Mouse (Mus musculus): ENCODE results near the gene Rhbdl3. TPM values are rescaled to one million over a fixed set of nuclear protein-coding genes. Genes with fewer than 3 reads are reported as not detected.

Gene Rhbdl3
- polyA plus RNA-seq, 1 experiment from 2014 or later, result 32.3 TPM

GRCm38 (mm10) chr11:80295785-80296184 lies 4.9 kb upstream of the Rhbdl3 start:
- Histone ChIP-seq H3K36me3 (no peaks in the 10 kb centered on the region), H3K9ac (no peak overlapping the region), H3K9me3 (replicated peaks) (no peaks in the 10 kb centered on the region), H3K4me2 (replicated peaks) (no peak overlapping the region), H3K27me3 (peaks cover 27% of the 10 kb centered on the region), H3K27ac (no peak overlapping the region), H3K4me3 (no peak overlapping the region), H3K4me1 (peaks cover 30% of the 10 kb centered on the region)
- no peak for ATAC-seq (ENCODE audit: low FRiP score)
- 35% methylated on average over 14 of the region's 14 CpGs for WGBS

- Histone ChIP-seq H3K9me3 (replicated peaks) (no peaks in the 10 kb centered on the region), H3K4me1 (peaks cover 38% of the 10 kb centered on the region), H3K4me2 (replicated peaks) (peak overlapping the region; percentile 98), H3K4me3 (peak overlapping the region; percentile 78), H3K36me3 (no peaks in the 10 kb centered on the region), H3K9ac (peak overlapping the region; percentile 89; the same call in 1 of the 2 replicates), H3K27ac (no peak overlapping the region), H3K27me3 (peaks cover 22% of the 10 kb centered on the region)
- no peak for ATAC-seq (ENCODE audit: low FRiP score)
- 7% methylated on average over 12 of the region's 12 CpGs for WGBS
Observed at GRCm38 (mm10) chr11:80299513-80300235, 1.0 kb upstream of the Rhbdl3 start.

GRCm38 (mm10) chr11:80301316-80302045 lies 769 bp downstream of the Rhbdl3 start:
- H3K4me2 ChIP-seq (replicated peaks), result peak overlapping the region; percentile 98
- under 1% methylated on average over 53 of the region's 53 CpGs for WGBS
- no peaks in the 10 kb centered on the region; the same call in 1 of the 2 replicates for H3K36me3 ChIP-seq
- H3K4me1 ChIP-seq, result peaks cover 38% of the 10 kb centered on the region
- peak; percentile 65 for ATAC-seq (ENCODE audit: low FRiP score)
- H3K27me3 ChIP-seq, result peaks cover 15% of the 10 kb centered on the region; the same call in 1 of the 2 replicates
- H3K4me3 ChIP-seq, result peak overlapping the region; percentile 78
- H3K9ac ChIP-seq, result peak overlapping the region; percentile 89
- no peaks in the 10 kb centered on the region for H3K9me3 ChIP-seq (replicated peaks)
- peak overlapping the region; percentile 88 for H3K27ac ChIP-seq

- under 1% methylated on average over 9 of the region's 9 CpGs for WGBS
- H3K27ac ChIP-seq, result peak overlapping the region; percentile 88
- H3K36me3 ChIP-seq, result no peaks in the 10 kb centered on the region; the same call in 1 of the 2 replicates
- H3K9me3 ChIP-seq (replicated peaks), result no peaks in the 10 kb centered on the region
- peaks cover 38% of the 10 kb centered on the region for H3K4me1 ChIP-seq
- peak overlapping the region; percentile 78 for H3K4me3 ChIP-seq
- H3K9ac ChIP-seq, result peak overlapping the region; percentile 89
- 0 out of 2 replicates have a peak, but pooled peaks have one; percentile 14 for ATAC-seq (ENCODE audit: low FRiP score)
- H3K27me3 ChIP-seq, result peaks cover 15% of the 10 kb centered on the region; the same call in 1 of the 2 replicates
- H3K4me2 ChIP-seq (replicated peaks), result peak overlapping the region; percentile 98
Observed at GRCm38 (mm10) chr11:80302046-80302390, 1.3 kb downstream of the Rhbdl3 start.

GRCm38 (mm10) chr11:80302536-80302935 lies 1.8 kb downstream of the Rhbdl3 start:
- WGBS, result under 1% methylated on average over 11 of the region's 11 CpGs
- H3K4me3 ChIP-seq, result peak overlapping the region; percentile 78
- no peaks in the 10 kb centered on the region; the same call in 1 of the 2 replicates for H3K36me3 ChIP-seq
- ATAC-seq (ENCODE audit: low FRiP score), result peak; percentile 57; the same call in 1 of the 2 replicates
- peaks cover 10% of the 10 kb centered on the region; the same call in 1 of the 2 replicates for H3K27me3 ChIP-seq
- H3K27ac ChIP-seq, result peak overlapping the region; percentile 88; the same call in 1 of the 2 replicates
- no peaks in the 10 kb centered on the region for H3K9me3 ChIP-seq (replicated peaks)
- H3K4me1 ChIP-seq, result peaks cover 38% of the 10 kb centered on the region
- H3K4me2 ChIP-seq (replicated peaks), result peak overlapping the region; percentile 98
- H3K9ac ChIP-seq, result peak overlapping the region; percentile 89

- Histone ChIP-seq H3K4me1 (peaks cover 41% of the 10 kb centered on the region), H3K9ac (no peak overlapping the region), H3K27ac (no peak overlapping the region), H3K4me2 (replicated peaks) (no peak overlapping the region), H3K36me3 (no peaks in the 10 kb centered on the region; the same call in 1 of the 2 replicates), H3K4me3 (no peak overlapping the region), H3K9me3 (replicated peaks) (no peaks in the 10 kb centered on the region), H3K27me3 (0 out of 2 replicates have a peak, but pooled peaks cover 7% of the 10 kb centered on the region)
- 85% methylated on average over 3 of the region's 3 CpGs for WGBS
- ATAC-seq (ENCODE audit: low FRiP score), result no peak
Observed at GRCm38 (mm10) chr11:80303746-80304145, 3.0 kb downstream of the Rhbdl3 start.

GRCm38 (mm10) chr11:80304846-80305245 lies 4.1 kb downstream of the Rhbdl3 start:
- Histone ChIP-seq H3K27ac (no peak overlapping the region), H3K9me3 (replicated peaks) (no peaks in the 10 kb centered on the region), H3K4me3 (no peak overlapping the region), H3K27me3 (no peaks in the 10 kb centered on the region), H3K4me2 (replicated peaks) (no peak overlapping the region), H3K9ac (no peak overlapping the region), H3K4me1 (peaks cover 34% of the 10 kb centered on the region), H3K36me3 (no peaks in the 10 kb centered on the region; the same call in 1 of the 2 replicates)
- no peak for ATAC-seq (ENCODE audit: low FRiP score)
- WGBS, result 83% methylated on average over 10 of the region's 10 CpGs

- H3K9ac ChIP-seq, result no peak overlapping the region
- WGBS, result 62% methylated on average over 6 of the region's 6 CpGs
- H3K27ac ChIP-seq, result no peak overlapping the region
- H3K36me3 ChIP-seq, result no peaks in the 10 kb centered on the region; the same call in 1 of the 2 replicates
- no peak overlapping the region for H3K4me3 ChIP-seq
- no peak for ATAC-seq (ENCODE audit: low FRiP score)
- H3K4me2 ChIP-seq (replicated peaks), result no peak overlapping the region
- no peaks in the 10 kb centered on the region for H3K27me3 ChIP-seq
- H3K9me3 ChIP-seq (replicated peaks), result no peaks in the 10 kb centered on the region
- peaks cover 46% of the 10 kb centered on the region for H3K4me1 ChIP-seq
Observed at GRCm38 (mm10) chr11:80308537-80308936, 7.8 kb downstream of the Rhbdl3 start.

GRCm38 (mm10) chr11:80311271-80311670 lies 10.6 kb downstream of the Rhbdl3 start:
- H3K4me3 ChIP-seq, result no peak overlapping the region
- no peak for ATAC-seq (ENCODE audit: low FRiP score)
- WGBS, result 39% methylated on average over 4 of the region's 4 CpGs
- H3K9ac ChIP-seq, result no peak overlapping the region
- peak overlapping the region; percentile 82 for H3K27ac ChIP-seq
- no peak overlapping the region for H3K4me2 ChIP-seq (replicated peaks)
- no peaks in the 10 kb centered on the region for H3K27me3 ChIP-seq
- H3K9me3 ChIP-seq (replicated peaks), result no peaks in the 10 kb centered on the region
- H3K4me1 ChIP-seq, result peaks cover 63% of the 10 kb centered on the region
- no peaks in the 10 kb centered on the region for H3K36me3 ChIP-seq

- Histone ChIP-seq H3K4me2 (replicated peaks) (no peak overlapping the region), H3K4me1 (peaks cover 67% of the 10 kb centered on the region), H3K27me3 (no peaks in the 10 kb centered on the region), H3K9ac (no peak overlapping the region), H3K27ac (peak overlapping the region; percentile 82), H3K9me3 (replicated peaks) (no peaks in the 10 kb centered on the region), H3K36me3 (no peaks in the 10 kb centered on the region), H3K4me3 (no peak overlapping the region)
- WGBS, result 18% methylated on average over 2 of the region's 2 CpGs
- peak; percentile 44 for ATAC-seq (ENCODE audit: low FRiP score)
Observed at GRCm38 (mm10) chr11:80312049-80312448, 11.3 kb downstream of the Rhbdl3 start.

GRCm38 (mm10) chr11:80312565-80312964 lies 11.9 kb downstream of the Rhbdl3 start:
- H3K27me3 ChIP-seq, result no peaks in the 10 kb centered on the region
- H3K4me2 ChIP-seq (replicated peaks), result no peak overlapping the region
- H3K4me3 ChIP-seq, result no peak overlapping the region
- no peak for ATAC-seq (ENCODE audit: low FRiP score)
- no peak overlapping the region for H3K9ac ChIP-seq
- 5% methylated on average over 6 of the region's 6 CpGs for WGBS
- H3K9me3 ChIP-seq (replicated peaks), result no peaks in the 10 kb centered on the region
- H3K27ac ChIP-seq, result peak overlapping the region; percentile 82
- H3K4me1 ChIP-seq, result peaks cover 67% of the 10 kb centered on the region
- H3K36me3 ChIP-seq, result no peaks in the 10 kb centered on the region

- Histone ChIP-seq H3K27me3 (no peaks in the 10 kb centered on the region), H3K4me1 (peaks cover 70% of the 10 kb centered on the region), H3K9me3 (replicated peaks) (no peaks in the 10 kb centered on the region), H3K9ac (no peak overlapping the region), H3K27ac (peak overlapping the region; percentile 82), H3K4me2 (replicated peaks) (no peak overlapping the region), H3K36me3 (no peaks in the 10 kb centered on the region), H3K4me3 (no peak overlapping the region)
- no peak for ATAC-seq (ENCODE audit: low FRiP score)
- 75% methylated on average over 1 of the region's 1 CpGs for WGBS
Observed at GRCm38 (mm10) chr11:80313462-80313861, 12.8 kb downstream of the Rhbdl3 start.

Data from hindbrain, embryonic 12.5 days (tissue).